Mouse (Mus musculus) heart, embryonic 15.5 days (tissue): ENCODE results near the gene Selenof. TPM values are rescaled to one million over a fixed set of nuclear protein-coding genes. Genes with fewer than 3 reads are reported as not detected.

ENCODE experiments used
- ATAC-seq: fragments of 200-750 bp; cut with Nextera tagmentation; replicated peaks from 2 replicates; pipeline ENCODE4 v1.8.0; 2017; ENCODE audit warnings: low read depth, moderate TSS enrichment; ENCODE audit not compliant: insufficient number of reproducible peaks, insufficient read depth, low FRiP score
- H3K27ac ChIP-seq: fragments of 300-500 bp; sonication (generic); 2 replicates; pipeline ENCODE4 v1.5.1; 2015; ENCODE audit warnings: mild to moderate bottlenecking, inconsistent platforms
- H3K27me3 ChIP-seq: fragments of 300-500 bp; sonication (generic); 2 replicates; pipeline ENCODE4 v1.6.1; 2015; ENCODE audit warnings: inconsistent platforms
- H3K36me3 ChIP-seq: fragments of 300-500 bp; sonication (generic); 2 replicates; pipeline ENCODE4 v1.6.1; 2015; ENCODE audit warnings: mild to moderate bottlenecking, inconsistent platforms
- H3K4me1 ChIP-seq: fragments of 300-500 bp; sonication (generic); replicated peaks from 2 replicates; pipeline ENCODE4 v1.6.1; 2015; ENCODE audit warnings: inconsistent platforms
- H3K4me2 ChIP-seq: fragments of 300-500 bp; sonication (generic); 2 replicates; pipeline ENCODE4 v1.6.1; 2015; ENCODE audit warnings: inconsistent platforms, mild to moderate bottlenecking, moderate library complexity
- H3K4me3 ChIP-seq: fragments of 300-500 bp; sonication (generic); 2 replicates; pipeline ENCODE4 v1.5.1; 2015; ENCODE audit warnings: mild to moderate bottlenecking, inconsistent platforms
- H3K9ac ChIP-seq: fragments of 300-500 bp; sonication (generic); 2 replicates; pipeline ENCODE4 v1.6.1; 2015; ENCODE audit warnings: mild to moderate bottlenecking, inconsistent platforms
- H3K9me3 ChIP-seq: fragments of 300-500 bp; sonication (generic); replicated peaks from 2 replicates; pipeline ENCODE4 v1.6.1; 2016; ENCODE audit warnings: inconsistent platforms
- WGBS: fragments of 180-500 bp; shearing (Covaris S2); methylation state at CpG from one replicate; pipeline ENCODE4 v1.1.7; 2015; ENCODE audit warnings: mixed read lengths; 5-methylcytosine and 5-hydroxymethylcytosine counted together
- polyA plus RNA-seq: library from polyadenylated mRNA; unstranded; fragments of >200 nt; fragmentation: Nextera tagmentation; extraction: Ambion mirVana; gene quantifications from 2 replicates; pipeline ENCODE4 v1.2.1, GENCODE M21; 2015

Selenof gene
- polyA plus RNA-seq, 1 experiment from 2014 or later = 415 TPM

DNA sequence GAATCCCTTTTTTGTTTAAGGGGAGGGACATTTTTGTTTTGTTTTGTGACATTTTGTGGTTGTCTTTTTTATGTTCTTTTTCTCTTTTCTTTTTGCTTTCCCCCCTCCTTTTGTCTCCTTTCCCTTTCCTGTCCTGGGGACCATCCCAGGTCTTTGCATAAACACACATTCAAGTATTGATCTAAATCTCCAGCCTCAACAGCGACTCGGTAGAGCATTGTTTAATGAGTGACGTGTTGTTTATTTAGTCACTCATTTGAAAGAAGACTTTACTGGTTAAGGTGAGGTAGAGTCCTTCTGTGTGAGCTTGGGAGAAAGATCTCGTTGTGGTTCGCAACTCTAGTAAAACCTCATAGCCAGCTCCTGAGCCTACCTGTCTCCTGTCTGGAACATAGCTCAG lies 13.7 kb downstream of the Selenof start:
- Histone ChIP-seq H3K9me3 (no peaks in the 10 kb centered on the region), H3K4me3 (no peak overlapping the region), H3K27ac (0 out of 2 replicates have a peak overlapping the region, but pooled peaks have one; percentile 74), H3K9ac (no peak overlapping the region), H3K4me1 (peaks cover 61% of the 10 kb centered on the region), H3K4me2 (no peak overlapping the region), H3K36me3 (peaks cover 15% of the 10 kb centered on the region), H3K27me3 (no peaks in the 10 kb centered on the region)
- 70% methylated on average over 5 of the region's 5 CpGs for WGBS
- no peak for ATAC-seq

GRCm38 (mm10) chr3:144584789-144585553 lies 14.9 kb downstream of the Selenof start:
- H3K4me3 ChIP-seq = no peak overlapping the region
- peaks cover 13% of the 10 kb centered on the region for H3K36me3 ChIP-seq
- 43% methylated on average over 6 of the region's 6 CpGs for WGBS
- H3K27me3 ChIP-seq = no peaks in the 10 kb centered on the region
- no peaks in the 10 kb centered on the region for H3K9me3 ChIP-seq
- H3K9ac ChIP-seq = no peak overlapping the region
- peaks cover 54% of the 10 kb centered on the region for H3K4me1 ChIP-seq
- ATAC-seq = no peak
- H3K4me2 ChIP-seq = peak overlapping the region; percentile 34
- peak overlapping the region; percentile 74 for H3K27ac ChIP-seq

GRCm38 (mm10) chr3:144586731-144587130 lies 16.6 kb downstream of the Selenof start:
- 66% methylated on average over 7 of the region's 7 CpGs for WGBS
- no peak overlapping the region for H3K9ac ChIP-seq
- peak overlapping the region; percentile 21 for H3K27ac ChIP-seq
- no peak overlapping the region for H3K4me3 ChIP-seq
- H3K9me3 ChIP-seq = no peaks in the 10 kb centered on the region
- no peak overlapping the region for H3K4me2 ChIP-seq
- peaks cover 23% of the 10 kb centered on the region for H3K36me3 ChIP-seq
- H3K27me3 ChIP-seq = no peaks in the 10 kb centered on the region
- ATAC-seq = no peak
- H3K4me1 ChIP-seq = peaks cover 44% of the 10 kb centered on the region

GRCm38 (mm10) chr3:144589189-144589890 lies 19.2 kb downstream of the Selenof start:
- no peak for ATAC-seq
- no peak overlapping the region for H3K4me2 ChIP-seq
- H3K27me3 ChIP-seq = no peaks in the 10 kb centered on the region
- H3K27ac ChIP-seq = no peak overlapping the region
- H3K4me3 ChIP-seq = no peak overlapping the region
- H3K4me1 ChIP-seq = peaks cover 31% of the 10 kb centered on the region
- H3K9ac ChIP-seq = no peak overlapping the region
- H3K36me3 ChIP-seq = peaks cover 23% of the 10 kb centered on the region
- no peaks in the 10 kb centered on the region for H3K9me3 ChIP-seq
- WGBS = 87% methylated on average over 8 of the region's 8 CpGs

GRCm38 (mm10) chr3:144592992-144593785 lies 23.1 kb downstream of the Selenof start:
- H3K4me3 ChIP-seq = no peak overlapping the region
- H3K9me3 ChIP-seq = no peaks in the 10 kb centered on the region
- no peak overlapping the region for H3K9ac ChIP-seq
- 89% methylated on average over 9 of the region's 9 CpGs for WGBS
- ATAC-seq = no peak
- peaks cover 36% of the 10 kb centered on the region for H3K36me3 ChIP-seq
- peaks cover 5% of the 10 kb centered on the region; the same call in 1 of the 2 replicates for H3K4me1 ChIP-seq
- H3K4me2 ChIP-seq = no peak overlapping the region
- H3K27ac ChIP-seq = no peak overlapping the region
- no peaks in the 10 kb centered on the region for H3K27me3 ChIP-seq

DNA sequence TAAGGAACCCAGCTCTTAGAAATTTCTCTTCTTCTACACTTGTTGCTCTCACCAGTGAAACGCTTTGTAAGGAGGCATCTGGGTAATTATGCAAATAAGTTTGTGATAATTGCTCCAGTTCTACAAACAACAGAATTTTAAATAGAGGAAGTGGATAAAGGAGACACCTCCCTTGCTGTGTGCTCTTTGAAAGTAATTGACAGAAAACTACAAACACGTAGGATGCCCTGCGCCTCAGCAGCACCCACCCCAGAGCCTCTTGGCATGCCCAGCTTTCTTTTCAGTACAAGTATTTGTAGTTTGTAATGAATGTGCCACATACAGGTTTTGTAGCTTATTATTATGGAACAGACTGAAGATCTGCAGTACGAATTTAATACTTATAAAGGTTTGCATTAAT lies 27.0 kb downstream of the Selenof start:
- no peaks in the 10 kb centered on the region for H3K9me3 ChIP-seq
- H3K4me3 ChIP-seq = no peak overlapping the region
- peaks cover 28% of the 10 kb centered on the region for H3K36me3 ChIP-seq
- H3K9ac ChIP-seq = no peak overlapping the region
- H3K4me1 ChIP-seq = peaks cover 5% of the 10 kb centered on the region; the same call in 1 of the 2 replicates
- WGBS = 82% methylated on average over 4 of the region's 4 CpGs
- ATAC-seq = no peak
- no peaks in the 10 kb centered on the region for H3K27me3 ChIP-seq
- H3K4me2 ChIP-seq = no peak overlapping the region
- no peak overlapping the region for H3K27ac ChIP-seq

DNA sequence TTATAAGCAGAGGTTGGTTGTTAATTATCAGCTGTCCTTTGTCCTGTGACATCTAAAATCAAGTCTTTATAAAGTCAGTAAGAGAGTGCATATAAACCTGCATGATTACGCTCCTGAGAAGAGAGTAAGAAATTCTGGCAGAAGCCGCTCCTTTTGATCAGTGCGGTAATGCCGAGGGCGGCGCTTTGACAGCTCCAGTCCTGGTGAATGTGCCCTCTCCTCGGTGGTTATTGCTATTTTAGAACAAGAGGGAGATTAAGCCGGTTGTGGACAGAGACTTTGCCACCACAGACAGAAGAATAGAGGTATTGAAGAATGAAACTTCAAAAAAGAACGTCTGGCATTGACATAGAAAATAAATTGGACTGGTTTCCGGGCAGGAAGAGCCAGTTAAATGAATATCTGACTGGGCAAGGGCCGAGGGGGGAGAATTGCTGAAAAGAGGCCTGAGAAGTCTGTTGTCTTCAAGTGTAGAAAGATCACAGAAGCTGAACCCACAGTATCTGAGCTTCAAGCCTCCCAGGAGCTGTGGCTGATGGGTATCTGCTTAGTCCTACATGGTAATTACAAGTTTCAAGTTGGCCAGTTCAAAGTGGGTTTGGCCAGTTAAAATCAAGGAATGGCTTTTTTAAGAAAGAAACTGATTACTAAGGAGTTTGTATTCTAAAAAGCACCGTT lies 27.8 kb downstream of the Selenof start:
- no peak for ATAC-seq
- H3K36me3 ChIP-seq = peaks cover 28% of the 10 kb centered on the region

GRCm38 (mm10) chr3:144602413-144602812 lies 32.3 kb downstream of the Selenof start:
- no peaks in the 10 kb centered on the region for H3K27me3 ChIP-seq
- no peak overlapping the region for H3K4me3 ChIP-seq
- no peak overlapping the region for H3K27ac ChIP-seq
- no peak for ATAC-seq
- H3K4me1 ChIP-seq = peaks cover 18% of the 10 kb centered on the region
- H3K36me3 ChIP-seq = peaks cover 11% of the 10 kb centered on the region; the same call in 1 of the 2 replicates
- H3K9ac ChIP-seq = no peak overlapping the region
- 49% methylated on average over 4 of the region's 4 CpGs for WGBS
- no peaks in the 10 kb centered on the region for H3K9me3 ChIP-seq
- H3K4me2 ChIP-seq = no peak overlapping the region

More for the DNA sequence above, 27.8 kb downstream of the Selenof start:
- Histone ChIP-seq H3K27ac (no peak overlapping the region), H3K4me2 (no peak overlapping the region), H3K4me1 (peaks cover 11% of the 10 kb centered on the region), H3K9ac (no peak overlapping the region), H3K9me3 (no peaks in the 10 kb centered on the region), H3K27me3 (no peaks in the 10 kb centered on the region), H3K4me3 (no peak overlapping the region)
- WGBS = 63% methylated on average over 12 of the region's 12 CpGs

DNA sequence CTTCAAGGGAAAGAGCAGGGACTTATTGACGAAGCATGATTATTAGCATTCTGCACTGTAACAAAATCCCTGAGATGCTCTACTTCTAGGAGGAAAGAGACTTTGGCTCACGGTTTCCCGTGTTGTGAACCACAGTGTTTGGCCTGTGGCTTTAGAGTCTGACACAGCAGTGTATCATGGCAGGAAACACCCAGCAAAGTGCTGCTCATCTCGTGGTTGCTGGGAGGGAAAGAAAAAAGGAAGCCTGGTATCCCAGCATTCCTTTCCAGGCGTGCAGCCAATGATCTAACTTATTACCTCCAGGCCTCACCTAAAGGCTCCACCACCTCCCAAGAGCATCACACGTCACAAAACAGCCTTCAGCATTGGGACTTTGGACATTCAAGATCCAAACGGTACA lies 32.7 kb downstream of the Selenof start:
- peaks cover 18% of the 10 kb centered on the region for H3K4me1 ChIP-seq
- no peak overlapping the region for H3K27ac ChIP-seq
- H3K27me3 ChIP-seq = no peaks in the 10 kb centered on the region
- H3K4me2 ChIP-seq = no peak overlapping the region
- no peaks in the 10 kb centered on the region for H3K9me3 ChIP-seq
- no peak overlapping the region for H3K9ac ChIP-seq
- no peak for ATAC-seq
- 68% methylated on average over 7 of the region's 7 CpGs for WGBS
- no peak overlapping the region for H3K4me3 ChIP-seq
- peaks cover 11% of the 10 kb centered on the region; the same call in 1 of the 2 replicates for H3K36me3 ChIP-seq

DNA sequence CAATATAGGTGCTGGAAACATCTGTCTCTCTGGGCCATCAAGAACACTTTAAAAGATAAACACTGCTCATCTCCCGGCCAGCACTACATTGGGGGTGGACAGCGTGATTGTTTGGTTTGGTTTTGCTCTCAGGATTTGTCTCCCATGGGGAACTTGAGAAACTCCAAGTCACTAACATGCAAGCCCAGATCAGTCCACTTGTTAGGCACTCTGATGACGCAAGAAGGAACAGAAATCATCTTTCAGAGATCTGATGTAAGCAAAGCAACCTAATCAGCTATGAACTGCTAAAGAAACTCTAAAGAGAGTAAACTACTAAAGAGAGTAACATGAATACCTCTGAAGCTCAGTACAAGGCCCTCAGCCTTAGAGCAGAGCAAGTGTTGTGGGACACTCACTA lies 33.5 kb downstream of the Selenof start:
- H3K27ac ChIP-seq = no peak overlapping the region
- ATAC-seq = no peak
- no peaks in the 10 kb centered on the region for H3K9me3 ChIP-seq
- peaks cover 6% of the 10 kb centered on the region; the same call in 1 of the 2 replicates for H3K36me3 ChIP-seq
- H3K4me1 ChIP-seq = peaks cover 14% of the 10 kb centered on the region
- 73% methylated on average over 3 of the region's 3 CpGs for WGBS
- no peak overlapping the region for H3K4me3 ChIP-seq
- no peak overlapping the region for H3K9ac ChIP-seq
- H3K27me3 ChIP-seq = no peaks in the 10 kb centered on the region
- no peak overlapping the region for H3K4me2 ChIP-seq
